Mouse (Mus musculus): Measurements from ENCODE around the gene Cfdp1. TPM values are rescaled to one million over a fixed set of nuclear protein-coding genes. Genes with fewer than 3 reads are reported as not detected.

Gene Cfdp1
- polyA plus RNA-seq, 1 experiment from 2014 or later = 203 TPM

DNA sequence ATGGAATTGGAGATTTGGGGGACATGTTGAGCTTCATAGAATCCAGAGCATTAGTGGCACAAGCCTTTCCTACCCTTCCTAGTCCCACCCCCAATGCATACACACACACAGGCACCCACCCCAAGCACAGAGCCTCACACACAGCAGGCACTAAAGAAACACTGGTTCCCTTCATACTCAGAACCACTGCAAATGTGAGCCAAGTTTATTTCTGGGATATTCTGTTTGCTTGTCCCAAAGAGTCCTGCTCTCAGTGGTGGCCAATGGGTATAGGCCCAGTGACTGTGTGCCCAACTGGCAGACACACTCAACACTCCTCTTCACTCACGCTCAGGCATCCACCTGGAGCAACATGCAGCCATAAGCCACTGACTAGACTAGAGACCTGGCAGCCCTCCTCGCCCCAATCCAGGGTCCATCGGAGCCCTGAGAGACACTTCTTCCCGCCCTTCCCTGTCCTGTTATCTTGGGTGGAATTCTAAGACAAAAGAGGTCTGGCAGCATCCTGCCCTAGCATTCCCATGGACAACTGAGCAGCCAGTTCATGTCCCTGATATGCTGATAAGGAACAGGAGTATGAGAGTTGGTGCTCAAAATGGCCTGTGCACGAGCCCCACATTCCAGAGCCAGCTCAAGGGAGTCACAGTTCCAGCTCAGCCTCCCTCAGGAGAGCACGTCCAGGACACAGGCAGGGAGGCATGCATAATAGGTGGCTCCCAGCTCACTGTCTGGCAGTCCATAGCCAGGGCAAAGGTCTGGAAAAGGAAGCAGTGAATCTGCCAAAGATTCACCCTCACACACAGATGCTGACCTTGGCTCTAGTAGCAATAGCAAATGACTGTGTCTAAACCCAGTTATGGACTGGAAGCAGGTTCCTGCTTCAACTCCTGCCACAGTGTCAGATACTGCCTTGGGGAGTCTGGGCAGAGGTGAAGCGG is 124.6 kb downstream of the Cfdp1 start:
- Histone ChIP-seq H3K4me3 (ENCODE audit: low read length) (no peak overlapping the region), H3K27ac (ENCODE audit: low read length) (peak overlapping the region; percentile 63), H3K9ac (ENCODE audit: low read length) (peak overlapping the region; percentile 91), H3K4me2 (ENCODE audit: low read depth, low read length) (peak overlapping the region; percentile 88), H3K4me1 (replicated peaks; ENCODE audit: control insufficient read depth, insufficient read depth, low read length) (peaks cover 73% of the 10 kb centered on the region), H3K27me3 (ENCODE audit: control insufficient read depth, insufficient read depth, low read depth, low read length) (no peaks in the 10 kb centered on the region), H3K9me3 (ENCODE audit: control insufficient read depth, low read length) (no peaks in the 10 kb centered on the region), H3K36me3 (ENCODE audit: control insufficient read depth, insufficient read depth, low read length) (no peaks in the 10 kb centered on the region)
- WGBS = 45% methylated on average over 7 of the region's 7 CpGs
- ATAC-seq (ENCODE audit: low read depth) = no peak

- H3K27me3 ChIP-seq (ENCODE audit: control insufficient read depth, insufficient read depth, low read depth, low read length) = no peaks in the 10 kb centered on the region
- no peak overlapping the region for H3K4me3 ChIP-seq (ENCODE audit: low read length)
- peaks cover 63% of the 10 kb centered on the region for H3K4me1 ChIP-seq (replicated peaks; ENCODE audit: control insufficient read depth, insufficient read depth, low read length)
- no peak for ATAC-seq (ENCODE audit: low read depth)
- no peak overlapping the region for H3K27ac ChIP-seq (ENCODE audit: low read length)
- H3K4me2 ChIP-seq (ENCODE audit: low read depth, low read length) = no peak overlapping the region
- 0 out of 2 replicates have a peak overlapping the region, but pooled peaks have one; percentile 14 for H3K9ac ChIP-seq (ENCODE audit: low read length)
- no peaks in the 10 kb centered on the region for H3K9me3 ChIP-seq (ENCODE audit: control insufficient read depth, low read length)
- no peaks in the 10 kb centered on the region for H3K36me3 ChIP-seq (ENCODE audit: control insufficient read depth, insufficient read depth, low read length)
- WGBS = 77% methylated on average over 5 of the region's 5 CpGs
Measured at GRCm38 (mm10) chr8:111728481-111728880, 125.6 kb downstream of the Cfdp1 start.

- Histone ChIP-seq H3K4me1 (replicated peaks; ENCODE audit: control insufficient read depth, insufficient read depth, low read length) (peaks cover 54% of the 10 kb centered on the region), H3K9me3 (ENCODE audit: control insufficient read depth, low read length) (no peaks in the 10 kb centered on the region), H3K4me3 (ENCODE audit: low read length) (no peak overlapping the region), H3K36me3 (ENCODE audit: control insufficient read depth, insufficient read depth, low read length) (no peaks in the 10 kb centered on the region), H3K4me2 (ENCODE audit: low read depth, low read length) (no peak overlapping the region), H3K27ac (ENCODE audit: low read length) (0 out of 2 replicates have a peak overlapping the region, but pooled peaks have one; percentile 54), H3K9ac (ENCODE audit: low read length) (no peak overlapping the region), H3K27me3 (ENCODE audit: control insufficient read depth, insufficient read depth, low read depth, low read length) (no peaks in the 10 kb centered on the region)
- 82% methylated on average over 4 of the region's 4 CpGs for WGBS
- no peak for ATAC-seq (ENCODE audit: low read depth)
Measured at GRCm38 (mm10) chr8:111727553-111727952, 126.5 kb downstream of the Cfdp1 start.

GRCm38 (mm10) chr8:111726102-111726900 is 127.8 kb downstream of the Cfdp1 start:
- 41% methylated on average over 7 of the region's 7 CpGs for WGBS
- Histone ChIP-seq H3K4me3 (ENCODE audit: low read length) (no peak overlapping the region), H3K4me2 (ENCODE audit: low read depth, low read length) (no peak overlapping the region), H3K9ac (ENCODE audit: low read length) (peak overlapping the region; percentile 14; the same call in 1 of the 2 replicates), H3K27me3 (ENCODE audit: control insufficient read depth, insufficient read depth, low read depth, low read length) (no peaks in the 10 kb centered on the region), H3K27ac (ENCODE audit: low read length) (peak overlapping the region; percentile 54), H3K4me1 (replicated peaks; ENCODE audit: control insufficient read depth, insufficient read depth, low read length) (peaks cover 49% of the 10 kb centered on the region), H3K9me3 (ENCODE audit: control insufficient read depth, low read length) (no peaks in the 10 kb centered on the region), H3K36me3 (ENCODE audit: control insufficient read depth, insufficient read depth, low read length) (no peaks in the 10 kb centered on the region)
- ATAC-seq (ENCODE audit: low read depth) = peak; percentile 67

- no peak overlapping the region for H3K9ac ChIP-seq (ENCODE audit: low read length)
- 89% methylated on average over 6 of the region's 6 CpGs for WGBS
- H3K36me3 ChIP-seq (ENCODE audit: control insufficient read depth, insufficient read depth, low read length) = peaks cover 7% of the 10 kb centered on the region
- H3K9me3 ChIP-seq (ENCODE audit: control insufficient read depth, low read length) = no peaks in the 10 kb centered on the region
- no peak overlapping the region for H3K4me3 ChIP-seq (ENCODE audit: low read length)
- H3K27me3 ChIP-seq (ENCODE audit: control insufficient read depth, insufficient read depth, low read depth, low read length) = no peaks in the 10 kb centered on the region
- peaks cover 40% of the 10 kb centered on the region for H3K4me1 ChIP-seq (replicated peaks; ENCODE audit: control insufficient read depth, insufficient read depth, low read length)
- no peak overlapping the region for H3K4me2 ChIP-seq (ENCODE audit: low read depth, low read length)
- no peak for ATAC-seq (ENCODE audit: low read depth)
- H3K27ac ChIP-seq (ENCODE audit: low read length) = no peak overlapping the region
Measured at GRCm38 (mm10) chr8:111725341-111725740, 128.8 kb downstream of the Cfdp1 start.

DNA sequence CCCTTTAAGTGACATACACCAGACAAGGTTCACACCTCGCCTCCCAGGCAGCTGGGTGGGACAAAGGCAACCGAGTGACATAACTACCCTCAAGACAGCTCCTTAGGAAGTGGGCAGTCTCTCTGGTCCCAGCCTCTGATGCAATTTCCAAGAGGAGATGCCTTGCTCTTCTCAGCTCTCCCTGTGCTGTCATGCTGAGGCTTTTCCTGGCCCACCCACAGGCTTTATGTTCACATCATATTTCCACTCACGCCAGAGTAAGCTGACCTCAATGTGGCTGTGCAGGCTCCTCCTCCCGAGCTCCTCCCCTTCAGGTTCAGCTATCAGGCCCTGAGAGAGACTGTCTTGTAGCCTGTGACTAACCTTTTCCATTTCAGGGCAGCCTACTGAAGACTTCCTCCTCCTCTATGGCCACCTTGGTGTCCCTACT is 134.0 kb downstream of the Cfdp1 start:
- WGBS = 38% methylated on average over 4 of the region's 4 CpGs
- H3K27ac ChIP-seq (ENCODE audit: low read length) = peak overlapping the region; percentile 33; the same call in 1 of the 2 replicates

GRCm38 (mm10) chr8:111718937-111719336 is 135.2 kb downstream of the Cfdp1 start:
- H3K4me2 ChIP-seq (ENCODE audit: low read depth, low read length) = no peak overlapping the region
- no peaks in the 10 kb centered on the region for H3K9me3 ChIP-seq (ENCODE audit: control insufficient read depth, low read length)
- no peak overlapping the region for H3K9ac ChIP-seq (ENCODE audit: low read length)
- WGBS = 55% methylated on average over 5 of the region's 5 CpGs
- H3K4me1 ChIP-seq (replicated peaks; ENCODE audit: control insufficient read depth, insufficient read depth, low read length) = peaks cover 27% of the 10 kb centered on the region
- H3K4me3 ChIP-seq (ENCODE audit: low read length) = no peak overlapping the region
- H3K27me3 ChIP-seq (ENCODE audit: control insufficient read depth, insufficient read depth, low read depth, low read length) = no peaks in the 10 kb centered on the region
- no peak for ATAC-seq (ENCODE audit: low read depth)
- peaks cover 29% of the 10 kb centered on the region for H3K36me3 ChIP-seq (ENCODE audit: control insufficient read depth, insufficient read depth, low read length)
- H3K27ac ChIP-seq (ENCODE audit: low read length) = peak overlapping the region; percentile 21; the same call in 1 of the 2 replicates

More for the DNA sequence above, 134.0 kb downstream of the Cfdp1 start:
- ATAC-seq (ENCODE audit: low read depth) = peak; percentile 61
- Histone ChIP-seq H3K4me1 (replicated peaks; ENCODE audit: control insufficient read depth, insufficient read depth, low read length) (peaks cover 27% of the 10 kb centered on the region), H3K27me3 (ENCODE audit: control insufficient read depth, insufficient read depth, low read depth, low read length) (no peaks in the 10 kb centered on the region), H3K4me3 (ENCODE audit: low read length) (no peak overlapping the region), H3K9ac (ENCODE audit: low read length) (no peak overlapping the region; the same call in 1 of the 2 replicates), H3K4me2 (ENCODE audit: low read depth, low read length) (no peak overlapping the region), H3K9me3 (ENCODE audit: control insufficient read depth, low read length) (no peaks in the 10 kb centered on the region), H3K36me3 (ENCODE audit: control insufficient read depth, insufficient read depth, low read length) (peaks cover 19% of the 10 kb centered on the region)

Data from lung, embryonic 16.5 days (tissue).